Mouse (Mus musculus) adrenal gland (tissue): ENCODE data around the gene Slc8b1.
"Not testable (repeated sequence)": the region's sequence is repeated elsewhere in the genome, so short reads cannot be mapped to it uniquely, and the experiment has no call there.

Experiments
- intact Hi-C: fragments of 180-260 bp; cut with DNase I; formaldehyde crosslinking; loops from one replicate; pipeline ENCODE4 v1.15.1; 2025

Slc8b1 gene

GRCm38 (mm10) chr5:120495064-120495702, 15.8 kb upstream of the Slc8b1 start:
- intact Hi-C loops = no loop called here

DNA sequence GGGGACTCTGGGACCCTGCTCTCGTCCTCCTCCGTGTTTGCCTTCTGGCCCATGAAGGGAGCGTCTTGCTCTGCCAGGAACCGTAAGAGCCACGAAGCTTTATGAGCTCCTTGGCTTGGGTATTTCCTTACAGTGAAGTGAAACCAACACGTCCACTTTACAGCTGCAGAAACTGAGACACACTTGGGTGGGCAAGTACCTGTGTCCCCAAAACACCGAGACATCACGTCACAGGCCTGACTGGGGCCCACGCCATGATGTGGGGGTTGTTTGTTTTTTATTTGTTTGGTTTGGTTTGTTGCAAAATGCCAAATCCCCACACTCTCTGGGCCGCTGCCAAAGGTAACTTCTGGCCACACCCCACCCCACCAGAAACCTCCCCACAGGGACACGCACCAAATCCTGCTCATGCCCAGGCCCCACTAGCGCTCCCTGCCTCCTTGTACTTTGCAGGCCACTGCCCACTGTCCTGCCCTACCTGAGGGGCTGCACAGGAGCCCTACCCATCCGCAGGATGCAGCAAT, 15.2 kb upstream of the Slc8b1 start:
- intact Hi-C loops = no loop called here

DNA sequence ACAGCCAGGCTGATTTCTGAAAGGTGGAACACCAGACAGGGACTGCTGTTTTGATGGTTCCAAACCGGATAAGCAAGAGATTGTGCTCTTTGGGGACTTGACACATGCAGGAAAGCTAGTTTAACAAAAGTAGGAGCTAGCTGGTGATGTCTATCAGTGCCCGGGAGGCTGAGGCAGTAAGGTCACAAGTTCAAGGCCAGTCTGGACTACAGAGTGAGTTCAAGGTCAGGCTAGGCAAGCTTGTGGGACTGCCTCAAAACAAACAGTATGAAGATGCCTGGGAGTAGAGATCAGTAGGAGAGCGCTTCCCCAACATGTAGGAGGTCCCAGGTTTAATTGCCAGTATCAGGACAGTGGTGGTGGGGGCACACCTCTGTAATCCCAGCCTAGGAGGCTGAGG, 13.9 kb upstream of the Slc8b1 start:
- intact Hi-C loops = no loop called here

- intact Hi-C loops = no loop called here
Observed at GRCm38 (mm10) chr5:120499202-120499601, 11.8 kb upstream of the Slc8b1 start.

- intact Hi-C loops = not testable (repeated sequence)
Observed at GRCm38 (mm10) chr5:120500609-120501008, 10.4 kb upstream of the Slc8b1 start.

- intact Hi-C loops = no loop called here
Observed at GRCm38 (mm10) chr5:120502147-120502621, 8.8 kb upstream of the Slc8b1 start.

DNA sequence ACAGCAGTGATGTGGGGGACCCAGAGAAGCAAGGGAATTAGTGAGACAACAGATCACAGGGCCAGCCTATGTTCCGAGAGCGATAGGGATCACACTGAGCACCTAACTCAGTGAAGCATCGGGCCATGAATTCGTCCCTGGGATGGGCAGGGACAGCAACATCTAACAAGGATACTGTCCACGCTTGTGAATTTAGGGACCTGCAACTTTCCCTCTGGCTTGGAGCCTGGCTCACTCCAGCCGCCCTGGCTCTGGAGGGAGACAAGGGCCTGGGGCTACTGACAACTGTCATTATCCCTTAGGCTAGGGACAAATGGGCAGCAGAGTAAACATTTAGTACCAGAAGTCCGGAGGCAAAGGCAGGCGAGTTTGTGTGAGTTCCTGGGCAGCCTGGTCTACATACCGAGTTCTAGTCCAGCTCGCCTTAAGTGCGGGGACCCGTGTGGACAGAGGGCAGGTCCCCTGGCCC, 8.3 kb upstream of the Slc8b1 start:
- intact Hi-C loops = no loop called here

DNA sequence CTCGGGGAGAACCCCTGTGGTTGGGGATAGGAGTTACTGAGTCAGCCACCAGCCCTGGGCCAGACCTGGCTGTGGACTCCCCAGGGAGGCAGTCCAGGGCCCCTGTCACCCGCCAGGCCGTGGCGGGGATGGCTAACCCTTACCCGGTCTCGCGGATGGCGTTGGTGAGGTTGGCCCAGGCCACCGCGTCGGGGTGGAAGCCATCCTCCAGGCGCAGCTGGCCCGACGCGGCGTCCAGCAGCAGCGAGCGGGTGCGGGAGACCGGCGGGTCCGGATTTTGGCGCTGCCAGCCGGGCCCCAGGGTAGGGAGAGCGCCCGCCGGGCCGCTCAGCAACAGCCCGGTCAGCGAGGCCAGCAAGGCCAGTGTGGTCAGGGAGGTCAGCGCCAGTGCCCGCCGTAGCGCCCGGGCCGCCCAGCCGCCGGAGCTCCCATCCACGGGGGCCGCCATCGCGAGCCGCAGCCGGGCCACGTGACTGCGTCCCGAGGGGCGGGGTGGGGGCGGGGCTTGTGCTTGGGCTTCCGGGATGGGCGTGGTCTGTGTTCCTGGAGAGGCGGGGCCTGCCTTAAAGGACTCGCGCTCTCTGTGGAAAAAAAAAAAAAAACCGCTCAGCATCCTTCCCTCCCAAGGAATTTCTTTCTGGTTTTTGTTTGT, 7.7 kb upstream of the Slc8b1 start, which contains the start of gene Plbd2:
TSS of gene Plbd2 (minus strand) at position 482 of the 652 bp plus-strand sequence.
- intact Hi-C loops = no loop called here

- intact Hi-C loops = loop anchor here (2.0 kb wide), 1 partner anchor 99 kb away; no protein-coding TSS in a partner anchor
Observed at GRCm38 (mm10) chr5:120505368-120505767, 5.6 kb upstream of the Slc8b1 start.

- intact Hi-C loops = loop anchor here (2.0 kb wide), 1 partner anchor 99 kb away; no protein-coding TSS in a partner anchor
Observed at GRCm38 (mm10) chr5:120505781-120506180, 5.2 kb upstream of the Slc8b1 start.

GRCm38 (mm10) chr5:120506490-120506889, 4.5 kb upstream of the Slc8b1 start:
- intact Hi-C loops = no loop called here

DNA sequence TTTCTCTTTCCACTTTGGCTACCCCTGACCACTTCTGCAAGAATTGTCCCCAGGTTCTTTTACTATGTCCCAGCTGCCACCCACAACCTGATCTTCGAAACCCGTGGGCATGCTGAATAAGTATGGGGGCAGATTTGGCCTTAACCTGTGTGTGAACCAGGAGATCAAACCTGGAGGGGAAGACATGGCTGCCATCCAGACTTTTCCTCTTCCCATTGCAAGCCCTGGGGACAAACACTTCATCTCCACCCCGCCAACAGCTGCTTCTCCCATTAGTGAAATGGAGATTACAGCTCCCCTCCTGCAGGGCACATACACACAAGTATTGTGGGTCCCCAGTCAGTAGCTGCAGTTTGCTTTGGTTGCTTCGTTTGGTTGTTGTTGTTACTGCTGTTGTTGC, 3.7 kb upstream of the Slc8b1 start:
- intact Hi-C loops = no loop called here

DNA sequence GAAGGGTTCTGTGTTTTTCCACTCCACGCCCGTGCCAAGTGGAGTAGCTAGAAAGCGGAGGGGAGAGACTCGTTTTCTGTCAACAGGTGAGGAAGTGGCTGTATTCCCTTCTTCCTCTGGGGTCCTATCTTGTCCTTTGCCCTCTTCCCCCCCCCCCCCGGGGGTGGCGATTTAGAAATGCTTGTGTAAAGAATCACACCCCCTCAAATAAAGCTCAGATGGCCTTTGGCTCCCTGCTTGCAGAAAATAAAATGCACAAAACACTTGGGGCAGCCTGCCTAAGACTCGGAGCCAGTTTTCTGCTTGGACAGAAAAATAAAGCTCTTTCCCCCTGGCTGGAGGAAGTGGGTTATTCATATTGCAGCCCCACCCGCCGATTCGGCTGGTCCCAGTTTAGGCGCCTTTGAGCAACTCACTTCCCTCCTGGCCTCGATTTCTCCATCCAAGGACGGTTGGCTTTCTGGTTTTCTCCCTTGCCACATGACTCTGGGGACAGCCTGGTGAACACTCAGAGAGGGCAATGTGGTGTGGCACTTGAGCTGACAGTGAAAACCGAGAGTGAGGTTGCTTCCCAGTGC, 764 bp downstream of the Slc8b1 start:
- intact Hi-C loops = no loop called here

- intact Hi-C loops = no loop called here
Observed at GRCm38 (mm10) chr5:120512911-120513555, 2.1 kb downstream of the Slc8b1 start.

DNA sequence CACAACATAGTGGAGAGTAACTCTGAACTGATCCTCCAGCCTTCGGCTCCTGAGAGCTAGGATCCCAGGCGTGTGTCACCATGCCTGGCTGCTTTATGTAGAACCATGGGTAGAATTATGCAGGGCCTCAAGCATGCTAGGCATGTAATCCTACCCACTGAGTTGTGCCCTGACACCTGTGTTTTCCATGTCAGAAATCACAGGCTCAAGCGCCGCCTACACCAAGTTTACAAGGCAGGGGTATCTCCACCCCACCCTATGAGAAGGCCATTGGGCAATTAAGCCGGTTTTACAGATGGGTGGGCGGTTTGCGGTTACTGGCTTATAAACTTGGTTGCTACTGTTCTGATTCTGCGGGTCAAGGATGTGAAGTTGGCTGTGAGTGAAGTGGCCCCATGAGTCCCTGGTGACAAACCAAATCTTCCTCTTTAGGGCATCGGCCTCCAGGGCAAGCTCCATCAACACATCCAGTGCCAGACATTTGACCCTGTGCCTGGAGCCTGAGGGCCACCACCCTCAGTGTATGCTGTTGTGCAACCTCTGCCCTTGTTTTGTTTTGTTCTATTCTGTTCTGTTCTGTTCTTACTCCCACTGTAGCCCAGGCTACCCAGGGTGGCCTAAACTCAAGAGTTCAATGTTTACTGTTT, 3.2 kb downstream of the Slc8b1 start:
- intact Hi-C loops = no loop called here

GRCm38 (mm10) chr5:120514754-120515153, 3.8 kb downstream of the Slc8b1 start:
- intact Hi-C loops = no loop called here

DNA sequence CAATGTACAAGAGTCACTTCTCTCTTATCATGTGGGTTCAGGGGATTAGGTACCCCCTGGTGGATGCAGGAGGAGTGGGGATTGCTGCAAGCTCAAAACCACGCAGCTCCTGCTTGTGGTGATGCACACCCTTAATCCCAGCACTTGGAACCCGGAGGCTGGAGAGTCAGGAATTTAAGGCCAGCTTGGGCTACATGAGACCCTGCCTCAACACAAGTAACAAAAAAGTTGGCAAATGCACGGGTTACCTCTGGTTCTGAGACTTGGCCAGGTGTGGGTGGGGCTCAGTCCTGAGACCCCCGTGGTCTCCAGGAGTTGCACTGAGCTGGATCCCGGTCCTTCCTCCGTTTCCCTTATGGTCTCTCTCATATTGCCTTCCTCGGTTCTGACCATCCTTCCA, 4.5 kb downstream of the Slc8b1 start:
- intact Hi-C loops = no loop called here

DNA sequence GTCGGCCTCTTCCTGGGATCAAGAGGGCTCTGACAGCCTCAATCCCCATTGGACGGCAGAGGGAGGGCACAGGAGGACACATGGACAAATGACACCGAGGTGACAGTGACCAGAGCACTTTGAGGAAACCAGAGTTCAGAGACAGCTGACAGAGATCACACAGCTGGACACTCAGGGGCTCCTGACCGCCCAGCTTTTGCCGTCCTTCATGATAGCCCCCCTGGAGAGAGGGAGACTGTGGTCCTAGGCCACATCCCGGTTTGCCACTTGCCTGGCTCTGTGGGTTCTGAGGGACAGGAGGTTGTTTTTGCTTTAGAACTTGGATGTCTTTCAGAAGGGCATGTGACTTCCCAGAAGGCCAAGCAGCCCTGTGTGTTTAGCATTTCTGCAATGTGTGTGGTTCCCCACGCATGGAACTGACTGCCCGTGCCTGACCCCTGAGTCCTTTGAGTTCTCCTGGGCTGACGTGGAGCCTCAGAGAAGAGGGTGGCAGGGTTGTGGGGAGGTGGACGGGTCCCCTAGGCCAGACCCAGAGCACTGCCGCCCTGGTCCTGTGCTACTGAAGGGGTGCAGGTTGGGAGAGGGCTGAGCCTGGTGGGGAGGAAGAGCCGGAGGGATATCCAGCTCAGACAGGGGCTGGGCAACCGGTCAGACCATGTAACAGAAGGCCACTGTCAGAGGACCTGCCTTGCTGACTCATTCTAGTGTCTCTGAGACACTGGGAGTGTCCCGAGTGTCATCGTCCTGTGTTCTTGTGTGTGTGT, 5.4 kb downstream of the Slc8b1 start:
- intact Hi-C loops = no loop called here

DNA sequence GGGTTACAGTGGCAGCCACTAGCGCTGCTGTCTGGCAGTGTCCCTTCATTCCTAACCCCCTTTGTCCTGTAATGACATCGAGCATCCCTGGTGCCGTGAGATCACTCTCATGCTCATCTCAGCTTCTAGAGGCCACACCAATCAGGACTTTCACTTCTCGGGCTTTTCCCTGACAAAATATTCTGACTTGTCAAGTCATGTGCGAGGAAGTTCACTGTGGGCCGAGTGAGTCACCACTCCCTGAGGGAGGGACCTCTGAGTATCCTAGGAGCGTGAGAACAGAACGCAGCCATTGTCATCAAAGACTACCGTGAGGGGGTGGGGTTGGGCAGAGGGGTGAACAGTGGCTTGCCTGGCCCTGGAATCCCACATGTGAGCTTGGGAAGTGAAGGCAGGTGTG, 6.6 kb downstream of the Slc8b1 start:
- intact Hi-C loops = no loop called here

GRCm38 (mm10) chr5:120522649-120523048, 11.7 kb downstream of the Slc8b1 start:
- intact Hi-C loops = no loop called here
